Mouse (Mus musculus): Measurements from ENCODE around the gene Kcnk13. TPM values are rescaled to one million over a fixed set of nuclear protein-coding genes. Genes with fewer than 3 reads are reported as not detected.

Gene Kcnk13
- 1 to 10 TPM in 1 of 2 experiments, under 1 TPM in 1; 0.95 to 1.1 TPM for total RNA-seq (2021)
- long read RNA-seq, experiment 1, partial matches to known transcripts: 3 of 4 reads
- long read RNA-seq, experiment 1, other reads (novel, unspliced or antisense): 0 of 4 reads
- long read RNA-seq, experiment 2, partial matches to known transcripts: 1 of 4 reads
- long read RNA-seq, experiment 2, other reads (novel, unspliced or antisense): 0 of 4 reads

- intact Hi-C loops (cut with DNase I; ENCODE audit: low total_unique reads): loop anchor here (5.0 kb wide), 1 partner anchor 62 kb away; no protein-coding TSS in a partner anchor
- peak; percentile 55 for DNase-seq
Measured at GRCm38 (mm10) chr12:99964301-99965202, at the start of gene Kcnk13. TSS of gene Kcnk13 (plus strand) at chr12:99964499.

GRCm38 (mm10) chr12:99917800-99918427 is 46.4 kb upstream of the Kcnk13 start:
- intact Hi-C loops (cut with DNase I; ENCODE audit: low total_unique reads): no loop called here
- no peak for DNase-seq

- no peak for DNase-seq
- intact Hi-C loops (cut with DNase I; ENCODE audit: low total_unique reads): no loop called here
Measured at GRCm38 (mm10) chr12:99919636-99920035, 44.7 kb upstream of the Kcnk13 start.

GRCm38 (mm10) chr12:99921045-99921444 is 43.3 kb upstream of the Kcnk13 start:
- DNase-seq: no peak
- intact Hi-C loops (cut with DNase I; ENCODE audit: low total_unique reads): no loop called here

DNA sequence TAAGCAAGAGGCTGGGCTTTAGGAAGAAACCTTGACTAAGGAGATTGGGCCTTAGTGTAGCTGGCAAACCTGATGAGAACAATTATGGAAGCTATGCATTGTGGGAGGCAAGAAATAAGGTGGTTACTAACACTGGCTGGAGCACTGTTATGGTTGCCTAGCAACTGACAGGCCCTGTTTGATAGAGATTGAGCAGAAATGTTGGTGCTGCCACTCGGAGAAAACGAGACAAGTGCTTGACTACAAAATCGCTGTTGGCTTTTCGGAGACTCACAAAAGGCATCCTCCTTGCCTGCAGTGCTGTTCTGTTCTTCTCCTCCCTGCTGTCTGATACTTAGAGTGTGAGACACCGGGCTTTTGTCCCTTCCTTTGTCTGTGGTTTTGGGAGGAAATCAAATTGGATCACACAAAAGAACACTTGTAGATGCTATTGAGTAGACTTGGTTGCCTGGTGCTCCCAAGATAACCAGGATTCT is 41.1 kb upstream of the Kcnk13 start:
- intact Hi-C loops (cut with DNase I; ENCODE audit: low total_unique reads): no loop called here

GRCm38 (mm10) chr12:99923703-99924102 is 40.6 kb upstream of the Kcnk13 start:
- intact Hi-C loops (cut with DNase I; ENCODE audit: low total_unique reads): no loop called here
- no peak for DNase-seq

More for the DNA sequence above, 41.1 kb upstream of the Kcnk13 start:
- no peak for DNase-seq

DNA sequence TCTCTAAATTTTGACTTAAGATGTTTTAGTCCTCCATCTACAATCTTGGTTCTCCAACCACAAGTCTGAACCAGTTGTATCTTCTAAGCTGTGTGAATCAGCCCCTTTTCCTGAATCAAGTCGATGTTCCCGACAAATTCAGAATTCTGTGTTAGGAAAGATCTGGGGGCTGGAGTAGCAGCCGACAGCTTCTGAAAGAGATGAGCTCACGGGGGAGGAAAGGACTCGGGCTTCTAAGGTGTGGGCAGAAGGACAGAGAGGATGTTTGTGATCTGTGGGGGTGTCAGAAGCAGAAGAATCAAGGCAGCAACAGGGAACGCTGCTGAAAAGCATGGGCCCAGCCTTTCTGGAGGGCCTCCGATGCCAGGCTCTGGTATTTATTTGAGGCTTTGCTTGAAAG is 36.0 kb upstream of the Kcnk13 start:
- intact Hi-C loops (cut with DNase I; ENCODE audit: low total_unique reads): no loop called here
- DNase-seq: no peak

DNA sequence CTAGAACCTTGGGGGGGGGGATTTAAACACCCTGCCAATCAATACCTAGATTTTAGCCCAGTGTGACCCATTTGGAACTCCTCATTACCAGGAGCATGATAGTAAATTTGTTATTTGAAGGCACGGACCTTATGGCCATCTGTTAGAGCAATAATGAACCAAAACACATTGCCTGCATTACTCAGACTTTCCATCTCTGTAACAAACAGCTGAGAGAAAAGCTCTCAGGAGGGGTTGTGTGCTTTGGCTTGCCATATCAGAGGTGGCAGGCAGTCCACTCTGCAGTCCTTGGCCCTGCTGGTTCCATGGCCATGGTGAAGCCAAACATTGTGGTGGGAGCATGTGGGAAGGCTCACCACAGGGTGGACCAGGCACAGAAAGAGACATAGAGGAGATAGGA is 35.1 kb upstream of the Kcnk13 start:
- intact Hi-C loops (cut with DNase I; ENCODE audit: low total_unique reads): no loop called here

DNA sequence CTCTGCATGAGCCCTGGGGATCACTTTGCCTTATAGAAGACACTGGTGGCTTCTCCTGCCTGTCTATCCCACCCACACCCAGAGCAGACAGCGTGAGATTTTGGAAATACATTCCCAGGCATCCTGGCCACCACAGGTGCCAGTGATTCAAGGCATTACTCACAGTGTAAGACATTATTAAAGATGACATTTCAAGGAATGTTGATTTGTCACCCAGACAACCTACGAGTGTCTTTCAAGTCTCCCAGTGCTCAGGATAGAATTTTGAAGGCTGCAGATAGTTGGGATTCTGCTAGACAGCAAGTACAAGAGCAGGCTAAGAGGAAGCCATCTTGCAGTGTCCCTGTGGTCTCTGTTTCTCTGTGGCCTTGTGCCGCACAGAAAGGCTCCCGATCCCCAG is 32.1 kb upstream of the Kcnk13 start:
- intact Hi-C loops (cut with DNase I; ENCODE audit: low total_unique reads): no loop called here
- DNase-seq: no peak

More for the DNA sequence above, 35.1 kb upstream of the Kcnk13 start:
- no peak for DNase-seq

DNA sequence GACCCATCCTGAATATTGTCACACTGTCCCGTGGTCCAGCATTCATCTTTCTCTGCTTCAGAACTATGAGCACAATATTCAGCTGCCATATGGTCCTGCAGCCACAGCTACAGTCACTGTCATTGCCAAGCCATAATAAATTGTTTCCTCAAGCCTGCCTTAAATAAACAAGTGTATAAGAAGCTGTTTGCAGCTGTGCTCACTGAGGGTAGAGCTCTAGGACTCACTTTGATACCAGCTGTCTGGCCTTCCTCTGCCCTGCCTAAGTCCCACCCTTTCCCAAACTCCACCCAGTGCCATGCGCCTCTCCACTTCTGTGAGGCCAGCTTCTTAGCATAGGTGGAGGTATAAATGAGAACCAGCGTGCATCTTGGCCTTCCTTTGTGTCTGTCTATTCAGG is 30.7 kb upstream of the Kcnk13 start:
- intact Hi-C loops (cut with DNase I; ENCODE audit: low total_unique reads): no loop called here

DNA sequence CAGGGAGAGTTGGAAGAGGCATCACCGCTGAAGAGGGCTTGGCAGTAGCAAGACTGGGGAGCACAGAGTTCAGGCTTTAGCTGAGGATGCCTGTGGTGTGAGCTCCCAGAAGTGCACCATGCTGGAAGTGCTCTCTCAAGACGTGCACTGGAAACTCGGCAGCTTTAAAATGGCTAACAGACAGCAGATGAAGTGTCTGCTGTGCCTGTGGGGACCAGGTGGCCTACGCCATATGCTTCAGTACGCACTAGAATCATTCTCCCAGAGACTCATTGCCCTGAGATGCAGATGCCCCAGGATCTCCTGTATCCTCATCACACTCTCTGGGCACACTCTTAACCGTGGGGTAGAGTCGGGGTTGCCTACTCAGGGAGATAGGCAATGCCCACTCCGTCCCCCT is 28.9 kb upstream of the Kcnk13 start:
- intact Hi-C loops (cut with DNase I; ENCODE audit: low total_unique reads): no loop called here
- DNase-seq: no peak

More for the DNA sequence above, 30.7 kb upstream of the Kcnk13 start:
- DNase-seq: no peak

GRCm38 (mm10) chr12:99938476-99938875 is 25.8 kb upstream of the Kcnk13 start:
- DNase-seq: peak; percentile 16
- intact Hi-C loops (cut with DNase I; ENCODE audit: low total_unique reads): no loop called here

- DNase-seq: no peak
- intact Hi-C loops (cut with DNase I; ENCODE audit: low total_unique reads): no loop called here
Measured at GRCm38 (mm10) chr12:99939179-99939578, 25.1 kb upstream of the Kcnk13 start.

DNA sequence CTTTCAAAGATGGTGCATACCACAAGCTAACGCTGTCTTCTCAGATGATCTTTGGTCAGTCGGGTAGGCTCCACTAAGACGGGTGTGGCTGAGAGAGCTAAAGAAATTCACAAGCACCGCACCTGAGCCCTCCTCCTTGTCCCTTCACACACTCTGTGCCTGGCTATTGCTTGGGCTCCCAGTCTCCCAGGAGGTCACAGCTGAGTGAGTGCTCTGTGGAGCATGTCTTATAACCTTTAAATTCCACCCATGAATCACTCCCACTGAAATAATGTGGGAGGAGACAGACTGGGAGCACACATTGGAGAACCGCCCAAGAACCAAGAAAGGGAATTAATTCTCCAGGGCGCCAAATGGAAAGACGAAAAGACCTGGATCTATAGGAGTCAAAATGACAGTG is 23.6 kb upstream of the Kcnk13 start:
- intact Hi-C loops (cut with DNase I; ENCODE audit: low total_unique reads): no loop called here
- no peak for DNase-seq

DNA sequence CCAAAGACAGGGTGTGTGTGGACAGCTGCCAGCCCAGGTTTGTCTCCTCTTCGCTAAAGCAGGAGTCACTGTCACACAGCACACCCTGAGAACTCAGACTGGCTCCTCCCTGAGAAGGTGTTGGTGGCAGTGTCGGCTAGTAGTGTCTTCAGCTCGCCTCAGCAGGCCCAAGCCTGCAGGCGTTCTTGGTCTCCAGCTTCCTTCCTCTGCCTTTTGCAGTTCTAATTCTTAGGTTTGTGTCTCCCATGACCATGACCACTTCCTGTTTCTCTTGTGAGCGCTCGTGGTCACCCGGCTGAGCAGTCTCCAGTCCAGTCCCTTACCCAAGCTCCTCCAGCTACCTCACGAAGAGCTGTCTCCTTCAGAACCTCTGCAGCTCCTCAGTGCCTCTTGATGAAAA is 21.9 kb upstream of the Kcnk13 start:
- intact Hi-C loops (cut with DNase I; ENCODE audit: low total_unique reads): no loop called here
- DNase-seq: no peak

DNA sequence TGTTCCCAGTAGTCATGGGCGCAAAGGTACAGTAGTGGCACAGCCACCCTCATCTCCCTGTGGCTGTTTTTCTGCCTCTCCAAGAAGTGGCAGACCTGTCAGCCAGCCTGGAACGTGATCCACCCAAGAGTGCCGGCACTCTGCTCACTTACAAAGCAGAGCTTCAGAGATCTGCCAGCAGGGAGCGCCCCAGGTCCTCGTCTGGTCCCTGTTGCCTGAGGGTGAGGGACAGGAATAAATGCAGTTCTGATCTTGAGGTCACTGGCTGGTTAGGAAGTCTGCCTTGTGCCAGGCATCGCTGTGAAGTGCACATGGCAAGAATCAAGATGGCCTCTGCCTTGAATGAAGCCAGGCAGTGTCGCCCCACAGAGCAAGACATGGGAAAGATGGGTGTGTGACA is 11.4 kb upstream of the Kcnk13 start:
- peak; percentile 79 for DNase-seq
- intact Hi-C loops (cut with DNase I; ENCODE audit: low total_unique reads): loop anchor here (5.0 kb wide), 1 partner anchor 154 kb away; no protein-coding TSS in a partner anchor

DNA sequence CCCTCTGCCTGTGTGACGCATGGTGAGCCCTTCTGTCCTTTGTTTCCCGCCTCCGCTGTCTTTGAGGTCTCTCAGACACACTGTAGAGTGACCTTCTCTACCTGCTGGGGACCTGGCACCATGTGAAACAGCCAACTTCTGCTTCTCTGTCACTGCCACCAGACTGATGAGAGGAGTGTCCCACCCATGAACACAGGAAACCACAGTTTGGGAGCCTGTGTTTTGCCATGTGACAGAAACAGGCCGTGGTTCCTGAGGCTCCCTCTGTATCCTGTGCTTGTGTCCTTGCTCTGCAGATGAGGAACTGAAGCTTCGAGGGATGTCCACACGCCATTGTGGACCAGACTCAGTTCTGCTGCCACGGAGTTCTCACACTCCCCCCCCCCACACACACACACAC is 7.9 kb upstream of the Kcnk13 start:
- no peak for DNase-seq
- intact Hi-C loops (cut with DNase I; ENCODE audit: low total_unique reads): no loop called here

GRCm38 (mm10) chr12:99958068-99959060 is 5.9 kb upstream of the Kcnk13 start:
- DNase-seq: no peak
- intact Hi-C loops (cut with DNase I; ENCODE audit: low total_unique reads): no loop called here

DNA sequence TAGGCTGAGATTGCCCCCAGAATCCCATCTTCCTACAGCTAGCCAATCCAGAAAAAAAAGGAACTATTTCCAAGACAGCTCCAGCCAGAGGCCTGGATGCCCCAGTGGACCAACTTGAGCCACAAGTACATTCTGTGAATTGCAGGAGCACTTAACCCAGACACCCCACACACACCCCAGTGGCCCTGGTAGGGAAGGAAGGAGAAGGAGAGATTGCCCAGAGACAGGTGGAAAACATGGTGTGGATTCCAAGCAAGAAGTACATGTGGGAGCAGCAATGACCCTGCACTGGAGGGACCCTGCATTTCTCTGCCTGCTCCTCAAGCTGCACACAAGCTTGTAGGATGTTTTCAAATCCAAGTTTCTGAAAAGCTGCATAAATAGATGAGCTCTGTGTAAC is 5.0 kb upstream of the Kcnk13 start:
- intact Hi-C loops (cut with DNase I; ENCODE audit: low total_unique reads): no loop called here
- no peak for DNase-seq
